Mouse (Mus musculus): ENCODE measurements around the gene Ddost.

DNA sequence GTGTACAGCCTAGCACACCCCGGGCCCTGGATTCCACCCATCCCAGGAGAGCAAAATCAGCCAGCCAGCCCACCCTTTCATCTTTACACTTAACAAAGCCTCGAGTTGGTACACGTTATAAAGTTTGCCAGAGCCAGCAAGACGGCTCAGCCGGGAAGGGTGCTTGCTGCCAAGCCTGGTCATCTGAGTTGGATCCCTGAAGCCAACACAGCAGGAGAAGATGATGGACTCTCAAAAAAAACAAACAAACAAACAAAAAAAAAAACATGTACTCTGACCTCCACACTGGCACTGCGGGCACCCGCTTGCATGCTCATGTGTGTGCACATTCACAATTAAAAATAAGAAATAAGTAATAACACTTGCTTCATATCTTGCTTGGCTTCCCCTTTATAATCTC, 37.5 kb downstream of the Ddost start:
- no peak for TF ChIP-seq CTCF (IDR thresholded peaks at IDR 0.05; ENCODE audit: borderline replicate concordance, control insufficient read depth, extremely low read depth, insufficient read depth, low read length, poor library complexity)
- no peak for TF ChIP-seq POLR2A (IDR thresholded peaks at IDR 0.05; ENCODE audit: control insufficient read depth, extremely low read depth, insufficient read depth, low read length, poor library complexity)

Data from thymus, adult 2 months (tissue).